Mouse (Mus musculus) forebrain, embryonic 13.5 days (tissue): ENCODE measurements at regions not wholly inside any gene's neighbourhood (a gene's known extent, or its start where the extent isn't known, plus 50 kb on each side); places are given as distances from the start of the nearest gene placed in this dataset.

Source experiments
- ATAC-seq: fragments of 200-750 bp; cut with Nextera tagmentation; 2 replicates; pipeline ENCODE4 v1.8.0; 2017
- H3K27ac ChIP-seq: fragments of 300-500 bp; sonication (generic); 2 replicates; pipeline ENCODE4 v1.5.1; 2015; ENCODE audit warnings: inconsistent platforms, mild to moderate bottlenecking, moderate library complexity
- H3K27me3 ChIP-seq: fragments of 300-500 bp; sonication (generic); 2 replicates; pipeline ENCODE4 v1.6.1; 2015; ENCODE audit warnings: mild to moderate bottlenecking, inconsistent platforms
- H3K36me3 ChIP-seq: fragments of 300-500 bp; sonication (generic); 2 replicates; pipeline ENCODE4 v1.6.1; 2015; ENCODE audit warnings: mild to moderate bottlenecking, inconsistent platforms; ENCODE audit not compliant: poor library complexity, severe bottlenecking
- H3K4me1 ChIP-seq: fragments of 300-500 bp; sonication (generic); 2 replicates; pipeline ENCODE4 v1.6.1; 2015; ENCODE audit warnings: inconsistent platforms
- H3K4me2 ChIP-seq: fragments of 300-500 bp; sonication (generic); 2 replicates; pipeline ENCODE4 v1.6.1; 2015; ENCODE audit warnings: inconsistent platforms, mild to moderate bottlenecking, moderate library complexity
- H3K4me3 ChIP-seq: fragments of 300-500 bp; sonication (generic); 2 replicates; pipeline ENCODE4 v1.5.1; 2015; ENCODE audit warnings: mild to moderate bottlenecking, inconsistent platforms
- H3K9ac ChIP-seq: fragments of 300-500 bp; sonication (generic); 2 replicates; pipeline ENCODE4 v1.6.1; 2015; ENCODE audit warnings: mild to moderate bottlenecking, inconsistent platforms
- H3K9me3 ChIP-seq: fragments of 300-500 bp; sonication (generic); replicated peaks from 2 replicates; pipeline ENCODE4 v1.6.1; 2016; ENCODE audit warnings: inconsistent platforms
- whole genome bisulfite sequencing: fragments of 180-500 bp; shearing (Covaris S2); methylation state at CpG from one replicate; pipeline ENCODE4 v1.1.7; 2015; 5-methylcytosine and 5-hydroxymethylcytosine counted together

DNA sequence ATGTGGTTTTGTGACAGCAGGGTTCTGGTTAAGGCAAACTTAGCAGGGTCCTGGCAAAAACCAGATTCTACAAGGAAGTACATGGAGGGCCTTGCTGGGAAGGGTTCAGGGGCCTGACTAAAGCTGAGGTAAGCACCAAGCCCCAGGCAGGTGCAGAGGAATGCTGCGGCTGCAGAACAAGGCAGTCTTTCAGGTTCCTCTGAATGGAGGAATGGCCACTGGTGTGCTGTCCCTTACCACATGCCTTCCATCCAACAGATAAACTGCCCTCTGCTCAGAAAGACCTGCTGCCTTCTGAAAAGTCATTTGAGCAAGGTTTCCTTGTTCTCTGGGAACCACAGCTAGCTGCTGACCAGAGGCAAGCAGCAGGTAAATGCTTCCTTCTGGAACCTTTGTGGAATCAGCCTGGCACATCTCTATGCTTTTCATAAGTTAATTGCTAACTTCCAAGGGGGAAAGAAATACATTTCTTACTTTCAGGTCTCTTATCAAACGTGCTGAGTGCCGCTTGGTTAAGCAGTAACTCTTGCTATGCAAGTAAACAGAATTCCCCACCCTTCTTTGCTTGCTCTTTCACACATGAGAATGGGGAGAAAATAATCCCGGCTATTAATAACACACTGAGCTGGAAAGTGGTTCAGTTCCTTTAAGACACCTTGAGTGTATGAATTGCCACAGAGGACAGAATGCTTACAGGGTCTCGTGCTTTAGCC lies 105.5 kb downstream of the Fgf9 start:
- WGBS, result 84% methylated on average over 5 of the region's 5 CpGs
- no peaks in the 10 kb centered on the region for H3K36me3 ChIP-seq
- H3K9ac ChIP-seq, result no peak overlapping the region
- no peak for ATAC-seq
- H3K27me3 ChIP-seq, result no peaks in the 10 kb centered on the region
- no peaks in the 10 kb centered on the region for H3K4me1 ChIP-seq
- no peak overlapping the region for H3K4me3 ChIP-seq
- H3K9me3 ChIP-seq, result no peaks in the 10 kb centered on the region
- H3K4me2 ChIP-seq, result no peak overlapping the region
- no peak overlapping the region for H3K27ac ChIP-seq

DNA sequence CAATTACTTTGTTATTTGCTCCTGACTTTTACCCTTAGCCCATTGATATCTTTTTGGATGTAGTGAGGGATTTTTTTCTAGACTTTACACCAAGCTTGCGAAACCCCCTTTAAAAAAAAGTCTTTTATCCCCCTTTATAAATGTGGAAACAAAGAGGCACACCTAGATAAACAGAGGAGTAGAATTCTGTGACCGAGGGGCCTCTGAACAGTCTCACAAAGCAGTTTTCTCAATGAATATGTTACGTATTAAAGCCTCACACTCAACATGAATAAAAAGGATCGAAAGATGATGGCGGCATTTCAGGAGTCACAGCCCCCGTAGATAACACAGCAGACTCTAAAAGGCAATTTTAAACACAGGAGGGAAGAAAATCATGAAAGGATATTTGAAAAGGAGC lies 104.2 kb downstream of the Fgf9 start:
- Histone ChIP-seq H3K9ac (no peak overlapping the region), H3K4me2 (no peak overlapping the region), H3K27me3 (no peaks in the 10 kb centered on the region), H3K27ac (no peak overlapping the region), H3K9me3 (no peaks in the 10 kb centered on the region), H3K4me3 (no peak overlapping the region), H3K36me3 (no peaks in the 10 kb centered on the region), H3K4me1 (no peaks in the 10 kb centered on the region)
- ATAC-seq, result no peak
- WGBS, result 76% methylated on average over 6 of the region's 6 CpGs

GRCm38 (mm10) chr14:58168920-58169319 lies 98.6 kb downstream of the Fgf9 start:
- Histone ChIP-seq H3K27ac (no peak overlapping the region), H3K4me1 (no peaks in the 10 kb centered on the region), H3K4me3 (no peak overlapping the region), H3K4me2 (no peak overlapping the region), H3K36me3 (no peaks in the 10 kb centered on the region), H3K9me3 (no peaks in the 10 kb centered on the region), H3K27me3 (no peaks in the 10 kb centered on the region), H3K9ac (no peak overlapping the region)
- ATAC-seq, result no peak
- 94% methylated on average over 5 of the region's 5 CpGs for WGBS
